Mouse (Mus musculus): Measurements from ENCODE around the gene Mospd3. TPM values are rescaled to one million over a fixed set of nuclear protein-coding genes. Genes with fewer than 3 reads are reported as not detected.

Mospd3 gene
- polyA plus RNA-seq, 1 experiment, result 103 TPM

GRCm38 (mm10) chr5:137590507-137590906, 10.4 kb downstream of the Mospd3 start:
- Histone ChIP-seq H3K4me3 (replicated peaks; ENCODE audit: extremely low read depth, low read depth, low read length) (no peak overlapping the region), H3K4me1 (ENCODE audit: control insufficient read depth, insufficient read depth, low read length) (no peaks in the 10 kb centered on the region)
- no peak for DNase-seq
- WGBS, result 71% methylated on average over 5 of the region's 5 CpGs
- no peak for TF ChIP-seq POLR2A (IDR thresholded peaks at IDR 0.05; ENCODE audit: borderline replicate concordance, extremely low read depth, low read depth, low read length)
- TF ChIP-seq CTCF (IDR thresholded peaks at IDR 0.05; ENCODE audit: insufficient read depth, low read length), result no peak

- H3K4me3 ChIP-seq (replicated peaks; ENCODE audit: extremely low read depth, low read depth, low read length), result no peak overlapping the region
- peak; percentile 67 for DNase-seq
- whole genome bisulfite sequencing, result 18% methylated on average over 8 of the region's 8 CpGs
- H3K4me1 ChIP-seq (ENCODE audit: control insufficient read depth, insufficient read depth, low read length), result no peaks in the 10 kb centered on the region
- TF ChIP-seq POLR2A (IDR thresholded peaks at IDR 0.05; ENCODE audit: borderline replicate concordance, extremely low read depth, low read depth, low read length) (no peak), CTCF (IDR thresholded peaks at IDR 0.05; ENCODE audit: insufficient read depth, low read length) (peak; percentile 80)
These were observed 15.9 kb downstream of the Mospd3 start for GRCm38 (mm10) chr5:137584976-137585375.

DNA sequence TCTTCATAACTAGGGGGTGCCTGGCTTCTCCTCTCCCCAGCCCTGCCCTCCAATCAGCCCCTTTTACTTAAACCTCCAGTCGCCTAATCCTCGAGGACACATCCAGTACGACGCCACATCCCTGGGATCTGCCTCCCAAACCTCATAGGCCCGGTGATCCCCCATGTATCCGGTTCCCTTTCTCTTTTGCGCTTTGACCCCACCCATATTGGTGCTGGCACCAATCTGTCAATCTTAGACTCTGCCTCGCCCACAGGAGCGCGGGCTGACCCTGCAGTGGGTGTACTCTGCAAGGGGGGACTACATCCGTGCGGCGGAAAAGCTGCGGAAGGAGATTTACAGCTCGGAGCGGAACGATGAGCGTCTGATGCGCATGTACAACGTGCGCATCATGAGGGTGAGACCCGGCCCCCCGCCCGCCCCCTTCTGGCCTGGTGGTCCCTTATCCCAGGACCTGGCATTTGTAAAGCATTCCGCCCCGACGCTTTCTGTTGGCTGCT, 17.1 kb downstream of the Mospd3 start:
- WGBS, result 23% methylated on average over 27 of the region's 27 CpGs
- TF ChIP-seq CTCF (IDR thresholded peaks at IDR 0.05; ENCODE audit: insufficient read depth, low read length) (no peak), POLR2A (IDR thresholded peaks at IDR 0.05; ENCODE audit: borderline replicate concordance, extremely low read depth, low read depth, low read length) (0 out of 2 replicates have a peak, but pooled peaks have one; percentile 7)
- peak overlapping the region; percentile 56 for H3K4me3 ChIP-seq (replicated peaks; ENCODE audit: extremely low read depth, low read depth, low read length)

DNA sequence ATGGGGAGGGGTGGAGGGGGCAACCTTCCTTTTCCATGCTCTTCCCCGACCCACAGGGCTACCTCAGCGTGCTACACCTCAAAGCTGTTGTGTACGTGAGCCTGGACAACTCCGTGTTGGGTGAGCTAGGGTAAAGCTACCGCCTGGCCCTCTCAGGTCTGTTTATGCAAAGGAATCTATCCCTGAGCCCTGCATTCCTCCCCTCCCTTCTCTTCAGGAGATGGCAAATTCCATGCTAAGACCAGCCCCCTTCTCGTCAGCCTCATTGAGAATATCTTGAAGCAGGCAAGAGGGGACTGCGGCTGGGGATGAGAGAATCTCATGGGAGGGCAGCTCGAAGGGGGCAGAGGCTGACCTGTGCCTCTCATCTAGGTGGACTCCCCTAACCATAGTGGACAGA, 18.2 kb downstream of the Mospd3 start:
- Histone ChIP-seq H3K4me1 (ENCODE audit: control insufficient read depth, insufficient read depth, low read length) (no peaks in the 10 kb centered on the region), H3K4me3 (replicated peaks; ENCODE audit: extremely low read depth, low read depth, low read length) (no peak overlapping the region)
- DNase-seq, result no peak
- WGBS, result 43% methylated on average over 8 of the region's 8 CpGs
- TF ChIP-seq CTCF (IDR thresholded peaks at IDR 0.05; ENCODE audit: insufficient read depth, low read length) (no peak), POLR2A (IDR thresholded peaks at IDR 0.05; ENCODE audit: borderline replicate concordance, extremely low read depth, low read depth, low read length) (no peak)

More for the DNA sequence above, 17.1 kb downstream of the Mospd3 start:
- DNase-seq, result peak; percentile 11
- no peaks in the 10 kb centered on the region for H3K4me1 ChIP-seq (ENCODE audit: control insufficient read depth, insufficient read depth, low read length)

- no peak for DNase-seq
- TF ChIP-seq CTCF (IDR thresholded peaks at IDR 0.05; ENCODE audit: insufficient read depth, low read length), result no peak
- no peak overlapping the region for H3K4me3 ChIP-seq (replicated peaks; ENCODE audit: extremely low read depth, low read depth, low read length)
- no peaks in the 10 kb centered on the region for H3K4me1 ChIP-seq (ENCODE audit: control insufficient read depth, insufficient read depth, low read length)
- WGBS, result 68% methylated on average over 6 of the region's 6 CpGs
These were observed 20.6 kb downstream of the Mospd3 start for GRCm38 (mm10) chr5:137580246-137580645.

DNA sequence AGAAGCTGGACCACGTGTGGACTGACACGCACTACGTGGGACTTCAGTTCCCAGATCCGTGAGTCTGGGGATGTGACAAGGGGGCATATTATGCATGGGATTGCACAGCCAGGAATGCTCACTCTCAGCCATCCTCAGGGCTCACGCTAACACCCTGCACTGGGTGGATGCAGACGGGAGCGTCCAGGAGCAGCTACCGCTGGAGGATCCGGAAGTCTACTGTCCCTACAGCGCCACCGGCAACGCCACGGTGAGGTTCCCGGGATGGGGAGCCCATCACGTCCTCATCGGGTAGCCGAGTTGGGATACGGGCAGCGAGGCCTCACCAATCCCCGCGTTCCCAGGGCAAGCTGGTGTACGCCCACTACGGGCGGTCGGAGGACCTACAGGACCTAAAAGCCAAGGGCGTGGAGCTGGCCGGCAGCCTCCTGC, 26.4 kb downstream of the Mospd3 start:
- Histone ChIP-seq H3K4me1 (ENCODE audit: control insufficient read depth, insufficient read depth, low read length) (peaks cover 2% of the 10 kb centered on the region; the same call in 1 of the 2 replicates), H3K4me3 (replicated peaks; ENCODE audit: extremely low read depth, low read depth, low read length) (no peak overlapping the region)
- peak; percentile 25 for DNase-seq
- TF ChIP-seq CTCF (IDR thresholded peaks at IDR 0.05; ENCODE audit: insufficient read depth, low read length) (0 out of 2 replicates have a peak, but pooled peaks have one; percentile 20), POLR2A (IDR thresholded peaks at IDR 0.05; ENCODE audit: borderline replicate concordance, extremely low read depth, low read depth, low read length) (no peak)
- 22% methylated on average over 27 of the region's 27 CpGs for WGBS

- Histone ChIP-seq H3K4me3 (replicated peaks; ENCODE audit: extremely low read depth, low read depth, low read length) (no peak overlapping the region), H3K4me1 (ENCODE audit: control insufficient read depth, insufficient read depth, low read length) (peaks cover 2% of the 10 kb centered on the region; the same call in 1 of the 2 replicates)
- DNase-seq, result no peak
- TF ChIP-seq CTCF (IDR thresholded peaks at IDR 0.05; ENCODE audit: insufficient read depth, low read length) (no peak), POLR2A (IDR thresholded peaks at IDR 0.05; ENCODE audit: borderline replicate concordance, extremely low read depth, low read depth, low read length) (no peak)
- 61% methylated on average over 17 of the region's 17 CpGs for WGBS
These were observed 29.9 kb downstream of the Mospd3 start for GRCm38 (mm10) chr5:137570691-137571586.

- DNase-seq, result no peak
- TF ChIP-seq CTCF (IDR thresholded peaks at IDR 0.05; ENCODE audit: insufficient read depth, low read length) (no peak), POLR2A (IDR thresholded peaks at IDR 0.05; ENCODE audit: borderline replicate concordance, extremely low read depth, low read depth, low read length) (no peak)
- Histone ChIP-seq H3K4me1 (ENCODE audit: control insufficient read depth, insufficient read depth, low read length) (peaks cover 2% of the 10 kb centered on the region; the same call in 1 of the 2 replicates), H3K4me3 (replicated peaks; ENCODE audit: extremely low read depth, low read depth, low read length) (no peak overlapping the region)
- 34% methylated on average over 7 of the region's 7 CpGs for WGBS
These were observed 30.7 kb downstream of the Mospd3 start for GRCm38 (mm10) chr5:137570181-137570580.

- Histone ChIP-seq H3K4me1 (ENCODE audit: control insufficient read depth, insufficient read depth, low read length) (peaks cover 2% of the 10 kb centered on the region; the same call in 1 of the 2 replicates), H3K4me3 (replicated peaks; ENCODE audit: extremely low read depth, low read depth, low read length) (no peak within 1 kb of the TSS)
- TF ChIP-seq CTCF (IDR thresholded peaks at IDR 0.05; ENCODE audit: insufficient read depth, low read length), result no peak
- TF ChIP-seq POLR2A (IDR thresholded peaks at IDR 0.05; ENCODE audit: borderline replicate concordance, extremely low read depth, low read depth, low read length), result no peak
- DNase-seq, result peak; percentile 54
- 20% methylated on average over 9 of the region's 9 CpGs for WGBS
These were observed 31.2 kb downstream of the Mospd3 start, which contains the start of gene Tfr2 for GRCm38 (mm10) chr5:137569665-137570064. Gene Tfr2 (plus strand): TSS chr5:137569840.
